Mouse (Mus musculus): ENCODE results near the gene Gng13. TPM values are rescaled to one million over a fixed set of nuclear protein-coding genes. Genes with fewer than 3 reads are reported as not detected.

Gng13 gene
- polyA plus RNA-seq, 1 experiment from 2014 or later, result 1.7 TPM

DNA sequence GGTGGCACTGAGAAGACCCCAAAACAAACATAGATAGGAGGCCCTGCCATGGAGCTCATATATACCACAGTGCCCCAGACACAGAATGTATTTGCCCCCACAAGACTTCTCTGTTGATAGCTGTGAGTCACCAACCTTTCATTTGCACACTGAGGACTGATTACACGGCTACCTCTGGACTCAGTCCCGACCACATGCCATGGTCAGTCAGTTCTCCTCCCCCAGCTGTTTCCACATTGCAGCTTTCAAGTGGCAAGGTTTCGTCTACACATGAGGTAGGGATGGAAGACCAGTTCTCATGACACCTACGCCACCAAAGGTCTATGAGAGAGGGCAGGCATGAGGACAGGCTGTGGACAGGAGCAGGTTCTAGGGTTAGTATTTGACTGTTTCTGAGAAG lies 5.8 kb upstream of the Gng13 start:
- H3K36me3 ChIP-seq, result no peaks in the 10 kb centered on the region
- no peak overlapping the region for H3K4me3 ChIP-seq
- H3K4me1 ChIP-seq, result 0 out of 2 replicates have a peak, but pooled peaks cover under 1% of the 10 kb centered on the region
- H3K9me3 ChIP-seq, result no peaks in the 10 kb centered on the region
- no peak overlapping the region for H3K4me2 ChIP-seq (replicated peaks)
- H3K27ac ChIP-seq, result no peak overlapping the region
- WGBS, result 73% methylated on average over 4 of the region's 4 CpGs
- no peak for ATAC-seq (ENCODE audit: low FRiP score, low read depth)
- peaks cover 13% of the 10 kb centered on the region for H3K27me3 ChIP-seq
- no peak overlapping the region for H3K9ac ChIP-seq

DNA sequence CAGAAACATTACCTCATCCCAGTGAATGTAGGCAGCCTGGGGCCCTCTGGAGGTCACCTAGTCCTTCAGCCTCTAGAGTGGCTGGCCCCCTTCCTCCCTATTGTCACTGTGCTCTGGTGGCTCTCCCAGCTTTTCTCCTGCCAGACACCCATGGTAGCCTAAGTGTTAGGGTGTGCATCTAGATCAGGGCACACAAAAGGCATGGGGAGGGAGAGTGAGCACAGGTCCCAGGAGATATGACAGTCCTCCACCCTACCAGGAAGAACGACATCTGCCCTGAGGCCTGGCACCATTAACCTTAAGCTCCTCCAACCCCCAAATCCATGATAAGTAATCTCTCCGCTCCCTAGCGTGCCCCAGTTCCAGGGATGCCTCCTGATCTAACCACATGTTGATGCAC lies 1.3 kb upstream of the Gng13 start:
- H3K9ac ChIP-seq, result no peak overlapping the region
- ATAC-seq (ENCODE audit: low FRiP score, low read depth), result no peak
- peaks cover 19% of the 10 kb centered on the region for H3K4me1 ChIP-seq
- H3K27ac ChIP-seq, result no peak overlapping the region
- H3K4me2 ChIP-seq (replicated peaks), result no peak overlapping the region
- H3K4me3 ChIP-seq, result no peak overlapping the region
- H3K27me3 ChIP-seq, result peaks cover 43% of the 10 kb centered on the region
- H3K9me3 ChIP-seq, result no peaks in the 10 kb centered on the region
- WGBS, result 56% methylated on average over 3 of the region's 3 CpGs
- H3K36me3 ChIP-seq, result peaks cover 14% of the 10 kb centered on the region

DNA sequence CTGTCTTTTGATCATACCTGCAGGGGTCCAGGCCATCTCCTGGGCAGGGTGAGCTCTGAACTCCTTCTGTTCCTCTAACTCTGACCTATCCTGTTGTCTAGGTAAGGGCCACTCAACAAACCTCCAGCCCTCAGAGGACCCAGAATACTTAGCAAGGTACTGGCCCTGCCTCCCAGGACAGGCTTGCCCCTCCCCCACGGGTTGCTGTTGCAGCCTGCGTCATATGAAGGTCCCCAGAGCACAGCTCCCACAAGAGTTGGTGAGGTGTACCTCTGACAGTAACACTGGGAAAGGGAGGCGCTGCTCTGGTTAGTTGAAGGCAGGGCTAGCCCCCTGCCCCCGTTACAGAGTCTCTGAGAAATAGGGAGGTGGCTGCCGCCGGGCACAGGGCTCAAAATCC lies 841 bp upstream of the Gng13 start:
- 3% methylated on average over 6 of the region's 6 CpGs for WGBS
- H3K27me3 ChIP-seq, result peaks cover 43% of the 10 kb centered on the region
- H3K4me3 ChIP-seq, result no peak overlapping the region
- H3K9ac ChIP-seq, result no peak overlapping the region
- no peak overlapping the region for H3K4me2 ChIP-seq (replicated peaks)
- peaks cover 19% of the 10 kb centered on the region for H3K4me1 ChIP-seq
- no peak overlapping the region for H3K27ac ChIP-seq
- 0 out of 2 replicates have a peak, but pooled peaks have one; percentile 10 for ATAC-seq (ENCODE audit: low FRiP score, low read depth)
- H3K9me3 ChIP-seq, result no peaks in the 10 kb centered on the region
- H3K36me3 ChIP-seq, result peaks cover 19% of the 10 kb centered on the region

DNA sequence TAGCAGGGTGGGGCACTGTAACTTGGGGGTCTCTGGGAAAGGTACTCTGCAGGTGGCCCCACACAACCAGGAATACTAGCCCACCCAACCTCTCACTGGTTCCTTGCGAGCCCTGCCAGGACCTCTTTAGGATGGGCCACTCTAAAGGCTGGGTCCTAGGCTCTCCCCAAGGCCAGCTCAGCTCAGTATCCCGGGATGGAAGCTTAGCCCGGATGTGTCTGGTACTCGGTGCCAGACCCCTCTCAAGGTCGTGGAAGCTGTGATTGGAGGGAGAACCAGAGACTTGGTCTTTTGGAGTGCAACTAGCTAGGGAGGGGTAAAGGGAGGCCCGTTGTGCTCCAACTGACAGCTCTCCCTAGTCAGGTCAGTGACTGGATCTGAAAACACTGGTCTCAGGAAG lies 720 bp downstream of the Gng13 start:
- Histone ChIP-seq H3K36me3 (peaks cover 34% of the 10 kb centered on the region), H3K4me2 (replicated peaks) (peak overlapping the region; percentile 83), H3K27ac (no peak overlapping the region), H3K9me3 (no peaks in the 10 kb centered on the region), H3K9ac (peak overlapping the region; percentile 66), H3K4me3 (peak overlapping the region; percentile 44), H3K27me3 (peaks cover 43% of the 10 kb centered on the region), H3K4me1 (peaks cover 19% of the 10 kb centered on the region)
- no peak for ATAC-seq (ENCODE audit: low FRiP score, low read depth)
- WGBS, result 8% methylated on average over 6 of the region's 6 CpGs

DNA sequence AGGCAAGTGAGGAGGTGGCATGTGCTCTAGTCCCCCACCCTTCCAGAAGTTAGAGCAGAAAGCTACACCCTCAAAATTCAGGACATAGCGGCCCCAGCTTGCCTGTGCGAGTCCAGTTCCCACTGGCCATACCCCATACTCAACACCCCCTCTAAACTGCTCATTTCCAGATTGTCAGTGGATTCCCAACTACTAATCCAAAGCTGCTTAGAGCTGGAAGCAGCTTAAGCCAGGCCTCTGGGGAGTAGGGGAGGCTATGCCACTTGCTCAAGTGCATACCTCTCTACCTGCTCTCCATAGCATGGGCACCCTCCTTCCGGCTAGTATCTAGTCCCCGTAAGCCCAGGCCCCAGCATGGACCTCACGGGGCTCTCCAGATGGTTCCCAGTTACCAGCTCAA lies 4.5 kb downstream of the Gng13 start:
- Histone ChIP-seq H3K4me2 (replicated peaks) (no peak overlapping the region), H3K9me3 (no peaks in the 10 kb centered on the region), H3K36me3 (peaks cover 58% of the 10 kb centered on the region), H3K4me3 (no peak overlapping the region), H3K9ac (no peak overlapping the region), H3K27me3 (peaks cover 26% of the 10 kb centered on the region), H3K4me1 (peaks cover 21% of the 10 kb centered on the region), H3K27ac (no peak overlapping the region)
- WGBS, result 89% methylated on average over 5 of the region's 5 CpGs
- no peak for ATAC-seq (ENCODE audit: low FRiP score, low read depth)

DNA sequence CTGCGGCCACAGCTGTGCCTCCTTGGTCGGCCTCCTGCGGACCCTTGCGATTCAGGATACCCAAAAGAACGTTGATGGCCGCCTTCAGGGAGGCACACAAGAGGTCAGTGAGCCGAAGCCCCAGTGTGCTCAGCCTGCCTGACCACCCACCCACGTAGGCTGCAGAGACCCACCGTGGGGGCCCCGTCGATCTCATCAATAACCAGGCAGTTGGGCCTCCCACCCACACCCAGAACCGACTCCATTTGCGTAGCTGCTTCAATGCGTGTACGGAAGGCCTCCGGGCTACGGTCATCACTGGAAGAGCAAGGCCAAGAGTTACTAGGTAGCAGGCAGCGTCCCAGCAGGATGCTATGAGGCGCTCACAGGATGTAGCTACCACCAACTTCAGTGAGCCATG lies 6.5 kb downstream of the Gng13 start:
- 0 out of 2 replicates have a peak overlapping the region, but pooled peaks have one; percentile 4 for H3K9ac ChIP-seq
- WGBS, result 93% methylated on average over 19 of the region's 19 CpGs
- H3K4me2 ChIP-seq (replicated peaks), result no peak overlapping the region
- no peak overlapping the region for H3K27ac ChIP-seq
- ATAC-seq (ENCODE audit: low FRiP score, low read depth), result no peak
- peaks cover 58% of the 10 kb centered on the region for H3K36me3 ChIP-seq
- H3K9me3 ChIP-seq, result no peaks in the 10 kb centered on the region
- no peak overlapping the region for H3K4me3 ChIP-seq
- H3K27me3 ChIP-seq, result peaks cover 6% of the 10 kb centered on the region
- H3K4me1 ChIP-seq, result peaks cover 16% of the 10 kb centered on the region

DNA sequence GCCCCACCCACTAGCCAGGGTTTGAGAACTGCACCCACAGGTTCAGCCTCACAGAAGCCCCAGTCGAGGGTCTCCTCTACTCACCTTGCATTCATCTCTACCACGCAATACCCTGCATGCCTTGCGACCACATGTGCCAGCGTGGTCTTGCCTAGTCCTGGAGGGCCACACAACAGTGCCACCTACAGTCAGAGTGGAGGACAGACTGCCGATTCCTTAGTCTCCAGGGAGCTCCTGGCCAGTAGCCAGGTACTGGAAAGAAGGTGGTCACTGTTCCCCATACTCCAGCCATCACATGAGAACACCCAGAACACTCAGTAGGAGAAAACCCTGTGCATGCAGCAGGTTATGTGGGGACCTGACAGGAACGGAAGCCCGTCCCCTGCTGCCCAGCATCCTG lies 6.9 kb downstream of the Gng13 start:
- Histone ChIP-seq H3K4me3 (no peak overlapping the region), H3K27ac (no peak overlapping the region), H3K4me2 (replicated peaks) (no peak overlapping the region), H3K27me3 (peaks cover 2% of the 10 kb centered on the region; the same call in 1 of the 2 replicates), H3K4me1 (peaks cover 21% of the 10 kb centered on the region), H3K9me3 (no peaks in the 10 kb centered on the region), H3K9ac (no peak overlapping the region), H3K36me3 (peaks cover 62% of the 10 kb centered on the region)
- no peak for ATAC-seq (ENCODE audit: low FRiP score, low read depth)
- 76% methylated on average over 7 of the region's 7 CpGs for WGBS

DNA sequence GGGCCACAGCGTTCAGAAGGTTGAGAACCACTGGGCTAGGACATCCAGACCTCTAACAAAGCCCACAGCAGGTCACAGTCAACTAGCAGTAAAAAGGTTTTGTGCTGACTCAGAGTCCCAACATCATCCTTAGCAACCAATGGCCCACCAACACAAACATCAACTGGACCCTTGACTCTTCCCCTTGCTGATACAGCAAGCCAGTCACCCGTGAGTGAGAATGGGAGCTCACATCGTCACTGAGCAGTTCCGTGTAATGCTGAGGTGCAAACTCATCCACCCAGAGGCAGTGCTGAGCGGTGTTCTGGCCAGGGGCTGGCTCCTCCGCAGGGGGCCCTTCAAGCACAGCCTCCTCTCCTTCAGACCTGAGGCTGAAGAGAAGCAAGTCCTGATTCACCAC lies 8.3 kb downstream of the Gng13 start:
- peaks cover 23% of the 10 kb centered on the region for H3K4me1 ChIP-seq
- peaks cover 61% of the 10 kb centered on the region for H3K36me3 ChIP-seq
- WGBS, result 86% methylated on average over 6 of the region's 6 CpGs
- no peaks in the 10 kb centered on the region for H3K9me3 ChIP-seq
- H3K4me3 ChIP-seq, result no peak overlapping the region
- H3K27ac ChIP-seq, result no peak overlapping the region
- H3K27me3 ChIP-seq, result no peaks in the 10 kb centered on the region
- no peak overlapping the region for H3K9ac ChIP-seq
- ATAC-seq (ENCODE audit: low FRiP score, low read depth), result no peak
- H3K4me2 ChIP-seq (replicated peaks), result no peak overlapping the region

DNA sequence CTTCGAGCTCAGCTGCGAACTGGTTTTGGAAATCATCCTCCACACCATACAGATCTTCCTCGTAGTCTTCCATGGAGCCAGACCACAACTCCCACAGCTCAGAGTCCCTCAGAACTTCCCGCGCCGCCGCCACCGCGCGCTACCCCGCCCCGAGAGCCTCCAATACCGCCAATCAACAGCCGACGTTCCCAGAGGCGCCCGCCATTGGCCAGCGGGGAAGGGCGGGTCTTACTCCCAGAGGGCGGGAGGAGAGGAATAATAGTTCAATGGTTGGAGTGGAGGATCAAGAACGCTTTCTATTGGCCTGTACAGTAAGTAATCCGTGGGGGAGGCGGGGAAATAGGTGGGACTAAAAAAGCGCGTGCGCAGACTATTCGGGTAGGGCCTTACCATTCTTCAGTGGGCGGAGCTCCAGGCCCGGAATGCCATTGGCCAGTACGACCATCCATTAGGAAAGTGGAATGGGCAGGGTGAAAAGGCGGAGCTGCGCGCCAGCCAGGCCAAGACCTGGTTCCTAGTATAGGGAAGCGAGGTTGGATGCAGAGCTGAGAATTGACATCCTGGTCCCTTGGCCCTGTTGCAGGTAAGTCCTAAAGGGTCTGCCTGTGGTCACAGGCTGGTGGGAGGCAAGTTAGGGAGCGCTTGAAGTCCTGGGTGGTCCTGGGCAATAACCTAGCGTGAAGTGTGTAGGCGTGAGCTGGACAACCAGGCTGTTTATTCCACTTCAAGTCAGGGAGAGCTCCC lies 10.5 kb downstream of the Gng13 start, which contains the start of the genes Chtf18 and Rpusd1:
Gene Chtf18 (minus strand): TSS at position 155 of the 744 bp plus-strand sequence.
Gene Rpusd1 (plus strand): TSS at position 406 of the 744 bp plus-strand sequence.
- peaks cover 23% of the 10 kb centered on the region for H3K4me1 ChIP-seq
- H3K27me3 ChIP-seq, result no peaks in the 10 kb centered on the region
- peaks cover 54% of the 10 kb centered on the region for H3K36me3 ChIP-seq
- H3K27ac ChIP-seq, result no peak within 1 kb of the TSS
- H3K4me2 ChIP-seq (replicated peaks), result peak within 1 kb of the TSS; percentile 92
- H3K4me3 ChIP-seq, result peak within 1 kb of the TSS; percentile 69
- peak; percentile 98 for ATAC-seq (ENCODE audit: low FRiP score, low read depth)
- WGBS, result under 1% methylated on average over 37 of the region's 37 CpGs
- H3K9me3 ChIP-seq, result no peaks in the 10 kb centered on the region
- peak within 1 kb of the TSS; percentile 87 for H3K9ac ChIP-seq

DNA sequence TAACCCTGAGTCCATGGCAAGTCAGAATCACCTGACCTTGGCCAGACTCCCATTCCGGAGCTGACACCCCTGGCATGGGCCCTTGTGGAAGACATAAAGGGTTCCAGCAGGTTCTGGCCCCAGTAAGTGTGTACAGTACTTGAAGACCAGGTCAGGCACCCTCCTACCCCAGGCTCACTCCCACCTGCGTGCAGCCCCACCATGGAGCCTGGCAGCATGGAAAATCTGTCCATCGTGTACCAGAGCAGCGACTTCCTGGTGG lies 11.0 kb downstream of the Gng13 start:
- ATAC-seq (ENCODE audit: low FRiP score, low read depth), result no peak
- Histone ChIP-seq H3K27me3 (no peaks in the 10 kb centered on the region), H3K9ac (peak overlapping the region; percentile 87), H3K36me3 (peaks cover 49% of the 10 kb centered on the region), H3K9me3 (no peaks in the 10 kb centered on the region), H3K4me1 (peaks cover 23% of the 10 kb centered on the region), H3K4me2 (replicated peaks) (peak overlapping the region; percentile 92), H3K4me3 (peak overlapping the region; percentile 69), H3K27ac (no peak overlapping the region)
- 27% methylated on average over 4 of the region's 4 CpGs for WGBS

DNA sequence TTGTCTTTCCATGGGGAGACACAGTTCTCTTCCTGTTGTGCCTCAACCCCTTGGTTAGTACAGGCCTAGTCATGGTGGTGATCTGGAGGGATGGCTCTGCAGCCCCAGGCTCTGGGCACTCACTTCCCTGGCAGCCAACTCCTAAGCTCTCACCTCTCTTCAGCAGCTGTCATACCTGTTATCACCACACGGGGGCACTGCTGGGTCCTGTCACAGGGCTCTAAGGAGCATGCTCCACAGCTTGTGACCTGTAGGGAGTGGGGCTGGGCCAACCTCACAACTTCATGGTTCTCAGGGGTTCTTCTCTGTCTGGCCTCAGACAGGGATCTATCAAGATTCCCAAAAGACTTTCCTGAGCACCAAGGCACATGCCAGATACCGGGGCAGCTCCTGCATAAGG lies 15.1 kb downstream of the Gng13 start:
- Histone ChIP-seq H3K4me2 (replicated peaks) (no peak overlapping the region), H3K27ac (no peak overlapping the region), H3K4me1 (peaks cover 13% of the 10 kb centered on the region), H3K9me3 (no peaks in the 10 kb centered on the region), H3K9ac (no peak overlapping the region), H3K4me3 (no peak overlapping the region), H3K36me3 (peaks cover 27% of the 10 kb centered on the region), H3K27me3 (no peaks in the 10 kb centered on the region)
- no peak for ATAC-seq (ENCODE audit: low FRiP score, low read depth)
- WGBS, result 14% methylated on average over 2 of the region's 2 CpGs

DNA sequence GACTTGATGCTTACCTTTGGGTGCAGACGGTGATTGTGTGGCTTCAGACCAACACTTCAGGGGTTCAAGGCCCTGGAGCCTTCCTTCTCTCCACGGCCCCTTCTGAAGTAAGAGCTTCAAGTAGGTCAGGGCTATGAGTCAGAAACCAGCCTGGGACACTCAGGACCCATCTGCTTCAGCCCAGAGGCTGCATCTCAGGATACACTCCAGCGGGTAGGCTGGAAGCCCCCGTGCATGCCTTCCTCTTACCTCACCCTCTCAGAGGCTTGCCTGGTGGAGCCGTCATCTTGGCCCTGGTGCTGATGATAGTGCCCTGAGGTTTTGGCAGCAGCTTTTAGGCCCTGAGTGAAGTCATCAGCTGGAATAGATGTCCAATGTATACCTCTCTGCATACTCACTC lies 18.3 kb downstream of the Gng13 start:
- no peak for ATAC-seq (ENCODE audit: low FRiP score, low read depth)
- WGBS, result 82% methylated on average over 5 of the region's 5 CpGs
- Histone ChIP-seq H3K9me3 (no peaks in the 10 kb centered on the region), H3K27ac (no peak overlapping the region), H3K36me3 (peaks cover 13% of the 10 kb centered on the region), H3K9ac (0 out of 2 replicates have a peak overlapping the region, but pooled peaks have one; percentile 19), H3K4me2 (replicated peaks) (no peak overlapping the region), H3K4me3 (no peak overlapping the region), H3K27me3 (no peaks in the 10 kb centered on the region), H3K4me1 (no peaks in the 10 kb centered on the region)

DNA sequence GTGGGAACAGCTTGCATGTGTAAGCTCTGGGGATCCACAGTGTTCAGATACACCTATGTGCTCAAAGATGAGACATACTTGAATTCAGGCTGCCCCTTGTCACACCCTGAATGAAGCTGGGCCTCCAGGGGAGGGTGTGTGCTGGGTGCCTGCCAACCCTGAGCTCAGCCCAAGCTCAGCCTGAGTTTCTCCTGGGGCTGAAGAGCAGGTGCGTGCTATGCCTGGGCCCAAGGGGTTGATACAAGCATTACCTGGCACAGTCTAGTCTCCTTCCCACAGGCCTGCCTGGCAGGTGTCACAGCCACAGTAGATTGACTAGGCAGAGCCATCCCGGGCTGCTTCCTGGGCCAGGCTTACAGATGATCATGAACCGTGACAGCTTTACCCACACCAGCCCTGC lies 18.8 kb downstream of the Gng13 start, which contains the start of gene Mslnl:
Gene Mslnl (plus strand): TSS at position 298 of the 400 bp plus-strand sequence.
- ATAC-seq (ENCODE audit: low FRiP score, low read depth), result no peak
- 79% methylated on average over 3 of the region's 3 CpGs for WGBS

More for the DNA sequence above, 18.8 kb downstream of the Gng13 start, which contains the start of gene Mslnl:
- Histone ChIP-seq H3K4me2 (replicated peaks) (no peak within 1 kb of the TSS), H3K27me3 (no peaks in the 10 kb centered on the region), H3K9ac (0 out of 2 replicates have a peak within 1 kb of the TSS, but pooled peaks have one; percentile 19), H3K27ac (no peak within 1 kb of the TSS), H3K9me3 (no peaks in the 10 kb centered on the region), H3K36me3 (peaks cover 8% of the 10 kb centered on the region), H3K4me1 (no peaks in the 10 kb centered on the region), H3K4me3 (no peak within 1 kb of the TSS)
